Mouse (Mus musculus) lung, postnatal 0 days (tissue): ENCODE measurements around the gene Cggbp1. TPM values are rescaled to one million over a fixed set of nuclear protein-coding genes. Genes with fewer than 3 reads are reported as not detected.
A peak's percentile ranks its signal among the peaks of the same experiment; 100 is the strongest.

ENCODE experiments used
- ATAC-seq: fragments of 200-750 bp; cut with Nextera tagmentation; 2 replicates; pipeline ENCODE4 v1.8.0; 2017; ENCODE audit warnings: moderate library complexity
- DNase-seq: peaks from one replicate; pipeline ENCODE4 v3.0.0-alpha.2; 2016; ENCODE audit warnings: low spot score
- H3K27ac ChIP-seq: fragments of 300-500 bp; sonication (generic); 2 replicates; pipeline ENCODE4 v1.5.1; 2014; ENCODE audit warnings: antibody characterized with exemption, mild to moderate bottlenecking, low read length, mixed read lengths
- H3K27me3 ChIP-seq: fragments of 300-500 bp; sonication (generic); replicated peaks from 2 replicates; pipeline ENCODE4 v1.6.1; 2014; ENCODE audit warnings: low read length, mixed read lengths; ENCODE audit not compliant: insufficient read depth
- H3K36me3 ChIP-seq: fragments of 300-500 bp; sonication (generic); 2 replicates; pipeline ENCODE4 v1.6.1; 2014; ENCODE audit warnings: low read length, mixed read lengths; ENCODE audit not compliant: insufficient read depth
- H3K4me1 ChIP-seq: fragments of 300-500 bp; sonication (generic); 2 replicates; pipeline ENCODE4 v1.6.1; 2014; ENCODE audit warnings: antibody characterized with exemption, low read depth, low read length, mixed read lengths; ENCODE audit not compliant: insufficient read depth
- H3K4me2 ChIP-seq: fragments of 300-500 bp; sonication (generic); replicated peaks from 2 replicates; pipeline ENCODE4 v1.6.1; 2014; ENCODE audit warnings: low read depth, mild to moderate bottlenecking, low read length, moderate library complexity, mixed read lengths
- H3K4me3 ChIP-seq: fragments of 300-500 bp; sonication (generic); 2 replicates; pipeline ENCODE4 v1.5.1; 2014; ENCODE audit warnings: low read depth, low read length
- H3K9ac ChIP-seq: fragments of 300-500 bp; sonication (generic); replicated peaks from 2 replicates; pipeline ENCODE4 v1.6.1; 2014; ENCODE audit warnings: low read depth, mild to moderate bottlenecking
- H3K9me3 ChIP-seq: fragments of 300-500 bp; sonication (generic); 2 replicates; pipeline ENCODE4 v1.6.1; 2016; ENCODE audit warnings: low read length, mixed read lengths
- CTCF ChIP-seq: IDR thresholded peaks from 2 replicates; pipeline ENCODE4 v1.5.1; 2016; ENCODE audit warnings: antibody characterized with exemption, mild to moderate bottlenecking
- EP300 ChIP-seq: IDR thresholded peaks from 2 replicates; pipeline ENCODE4 v1.6.1; 2016; ENCODE audit warnings: antibody characterized with exemption, mild to moderate bottlenecking, control low read depth
- WGBS: fragments of 180-500 bp; shearing (Covaris S2); extraction: QIAGEN DNeasy Blood & Tissue Kit; methylation state at CpG from one replicate; pipeline ENCODE4 v1.1.7; 2014; 5-methylcytosine and 5-hydroxymethylcytosine counted together
- polyA plus RNA-seq: library from polyadenylated mRNA; unstranded; fragments of >200 nt; fragmentation: Nextera tagmentation; extraction: Ambion mirVana; gene quantifications from 2 replicates; pipeline ENCODE4 v1.2.1, GENCODE M21; 2015

Cggbp1 gene
- polyA plus RNA-seq, 1 experiment from 2014 or later: 45.8 TPM

DNA sequence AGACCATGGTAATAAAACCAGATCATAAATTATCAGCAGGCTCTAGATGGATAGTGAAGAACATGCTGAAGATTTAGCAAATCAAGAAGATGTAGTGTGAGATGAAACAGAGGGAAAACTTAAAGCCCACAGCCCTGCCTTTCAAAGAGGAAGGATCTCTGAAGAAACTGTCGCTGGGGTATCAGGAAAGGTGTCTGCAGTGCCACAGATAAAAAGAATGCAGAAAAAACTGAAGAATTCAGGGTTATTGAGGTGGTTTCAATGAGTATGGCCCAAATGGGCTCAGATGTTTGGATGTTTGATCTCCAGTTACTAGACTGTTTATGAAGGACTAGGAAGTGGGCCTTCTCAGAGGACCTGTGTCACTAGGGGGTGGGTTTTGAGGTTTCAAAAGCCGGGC is 17.8 kb downstream of the Cggbp1 start:
- Histone ChIP-seq H3K36me3 (no peaks in the 10 kb centered on the region), H3K4me2 (no peak overlapping the region), H3K4me3 (no peak overlapping the region), H3K27ac (no peak overlapping the region), H3K27me3 (no peaks in the 10 kb centered on the region), H3K4me1 (no peaks in the 10 kb centered on the region), H3K9ac (no peak overlapping the region), H3K9me3 (no peaks in the 10 kb centered on the region)
- DNase-seq (no peak), ATAC-seq (no peak)
- TF ChIP-seq CTCF (no peak), EP300 (no peak)
- WGBS: 65% methylated on average over 2 of the region's 2 CpGs

DNA sequence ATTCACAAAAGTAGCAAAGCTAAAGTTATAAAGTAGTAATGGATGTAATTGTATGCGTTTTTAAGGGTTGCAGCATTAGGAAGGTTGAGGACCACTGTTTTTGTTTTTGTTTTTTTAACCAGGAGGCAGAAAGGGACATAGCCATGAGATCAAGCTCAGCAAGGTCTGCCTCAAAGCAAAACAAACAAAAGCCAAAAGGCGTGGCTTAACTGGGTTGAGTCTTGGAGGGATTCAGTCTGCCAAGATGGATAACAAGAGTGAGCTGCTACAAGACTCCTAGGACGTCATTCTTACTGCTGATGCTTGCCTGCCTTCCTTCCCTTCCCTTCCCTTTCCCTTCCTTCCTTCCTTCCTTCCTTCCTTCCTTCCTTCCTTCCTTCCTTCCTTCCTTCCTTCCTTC is 20.5 kb downstream of the Cggbp1 start:
- Histone ChIP-seq H3K4me3 (no peak overlapping the region), H3K9me3 (no peaks in the 10 kb centered on the region), H3K27me3 (no peaks in the 10 kb centered on the region), H3K4me1 (no peaks in the 10 kb centered on the region), H3K9ac (no peak overlapping the region), H3K27ac (no peak overlapping the region), H3K36me3 (no peaks in the 10 kb centered on the region), H3K4me2 (no peak overlapping the region)
- peak; percentile 73 for DNase-seq
- 23% methylated on average over 3 of the region's 3 CpGs for WGBS
- no peak for TF ChIP-seq EP300
- no peak for TF ChIP-seq CTCF
- ATAC-seq: no peak

DNA sequence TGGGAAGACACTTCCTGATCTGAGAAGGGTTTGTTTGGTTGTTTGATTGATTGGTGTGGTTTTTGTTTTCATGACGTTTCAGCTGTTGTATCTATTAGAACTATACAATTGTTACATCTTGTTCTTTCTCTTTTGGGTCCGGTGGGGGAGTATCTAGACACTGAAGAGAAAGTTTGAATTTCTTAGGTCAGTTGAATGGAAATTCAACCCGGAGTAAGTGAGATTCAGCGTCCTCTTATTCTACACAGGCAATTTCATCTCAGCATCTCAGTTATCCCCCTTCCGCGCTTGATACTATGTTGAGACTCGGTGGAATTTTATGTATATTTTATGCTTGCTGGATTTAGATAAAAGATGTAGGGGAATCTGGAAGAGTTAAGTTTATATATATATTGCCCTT is 21.0 kb downstream of the Cggbp1 start:
- H3K4me2 ChIP-seq: peak overlapping the region; percentile 60
- peak overlapping the region; percentile 91 for H3K4me3 ChIP-seq
- H3K36me3 ChIP-seq: no peaks in the 10 kb centered on the region
- H3K9ac ChIP-seq: no peak overlapping the region; the same call in 1 of the 2 replicates
- ATAC-seq: no peak
- 5% methylated on average over 7 of the region's 7 CpGs for WGBS
- peak overlapping the region; percentile 55; the same call in 1 of the 2 replicates for H3K27ac ChIP-seq
- DNase-seq: peak; percentile 43
- H3K27me3 ChIP-seq: no peaks in the 10 kb centered on the region
- no peaks in the 10 kb centered on the region for H3K9me3 ChIP-seq
- no peaks in the 10 kb centered on the region for H3K4me1 ChIP-seq
- TF ChIP-seq EP300 (no peak), CTCF (no peak)

DNA sequence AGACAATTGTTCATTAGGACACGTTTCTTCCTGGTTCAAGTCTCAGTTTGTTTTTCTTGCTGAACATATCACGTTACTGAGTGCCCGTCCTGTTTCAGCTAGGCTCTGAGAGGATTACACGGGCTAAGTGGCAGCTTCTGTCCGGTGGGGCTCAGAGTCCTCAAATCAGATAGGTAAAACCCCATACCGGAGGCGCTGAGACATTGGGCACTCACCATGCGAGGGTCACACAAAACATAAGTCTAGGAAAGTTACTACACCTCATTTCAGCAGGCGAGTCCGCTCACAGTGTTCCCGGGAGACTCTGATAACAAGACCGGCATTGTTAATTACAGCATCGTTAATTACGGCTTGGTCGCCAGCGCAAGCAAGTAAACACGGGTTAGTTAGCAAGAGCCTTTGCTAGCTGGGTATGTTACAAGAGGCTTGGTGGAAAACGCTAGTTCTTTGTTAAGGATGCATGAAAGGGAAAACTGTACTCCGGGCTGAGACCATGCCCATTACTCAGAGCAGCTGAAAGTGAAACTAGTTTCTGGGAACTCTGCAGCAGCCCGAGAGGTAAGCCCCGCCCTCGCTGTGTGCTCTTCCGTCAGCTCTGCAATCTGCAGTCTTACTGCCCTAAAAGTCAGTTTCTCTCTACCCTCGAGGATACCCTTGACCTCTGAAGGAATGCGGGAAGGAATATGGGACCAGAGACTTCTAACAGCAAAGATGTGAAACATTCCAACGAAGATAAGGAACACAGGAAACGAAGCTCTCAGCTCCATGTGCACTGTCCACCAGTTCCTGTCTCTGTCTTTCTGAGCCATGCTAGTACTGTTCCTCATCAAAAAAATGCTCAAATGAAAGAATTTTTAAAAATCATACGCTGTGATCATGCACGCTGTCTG is 21.9 kb downstream of the Cggbp1 start:
- Histone ChIP-seq H3K4me1 (no peaks in the 10 kb centered on the region), H3K27me3 (no peaks in the 10 kb centered on the region), H3K27ac (peak overlapping the region; percentile 96), H3K36me3 (no peaks in the 10 kb centered on the region), H3K4me2 (peak overlapping the region; percentile 60), H3K9me3 (no peaks in the 10 kb centered on the region), H3K4me3 (peak overlapping the region; percentile 91), H3K9ac (peak overlapping the region; percentile 79)
- ATAC-seq (peak; percentile 94), DNase-seq (peak; percentile 94)
- under 1% methylated on average over 29 of the region's 29 CpGs for WGBS
- TF ChIP-seq CTCF: no peak
- 0 out of 2 replicates have a peak, but pooled peaks have one; percentile 25 for TF ChIP-seq EP300

DNA sequence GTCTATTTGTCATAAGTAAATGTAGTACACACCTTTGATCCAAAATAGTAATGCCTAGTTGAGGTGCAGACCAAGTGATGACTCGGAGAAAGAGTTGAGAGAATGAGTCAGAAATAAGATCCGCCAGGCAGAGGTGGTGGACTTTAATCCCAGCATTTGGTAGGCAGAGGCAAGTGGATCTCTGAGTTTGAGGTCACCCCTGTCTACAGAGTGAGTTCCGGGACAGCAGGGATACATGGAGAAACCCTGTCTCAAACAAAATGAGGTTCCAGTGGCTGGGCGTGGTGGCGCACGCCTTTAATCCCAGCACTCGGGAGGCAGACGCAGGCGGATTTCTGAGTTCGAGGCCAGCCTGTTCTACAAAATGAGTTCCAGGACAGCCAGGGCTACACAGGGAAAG is 23.6 kb downstream of the Cggbp1 start:
- DNase-seq (no peak), ATAC-seq (no peak)
- Histone ChIP-seq H3K36me3 (no peaks in the 10 kb centered on the region), H3K9ac (no peak overlapping the region), H3K27ac (no peak overlapping the region), H3K27me3 (no peaks in the 10 kb centered on the region), H3K9me3 (no peaks in the 10 kb centered on the region), H3K4me3 (no peak overlapping the region), H3K4me1 (no peaks in the 10 kb centered on the region), H3K4me2 (no peak overlapping the region)
- WGBS: 97% methylated on average over 10 of the region's 10 CpGs
- TF ChIP-seq CTCF (no peak), EP300 (no peak)

DNA sequence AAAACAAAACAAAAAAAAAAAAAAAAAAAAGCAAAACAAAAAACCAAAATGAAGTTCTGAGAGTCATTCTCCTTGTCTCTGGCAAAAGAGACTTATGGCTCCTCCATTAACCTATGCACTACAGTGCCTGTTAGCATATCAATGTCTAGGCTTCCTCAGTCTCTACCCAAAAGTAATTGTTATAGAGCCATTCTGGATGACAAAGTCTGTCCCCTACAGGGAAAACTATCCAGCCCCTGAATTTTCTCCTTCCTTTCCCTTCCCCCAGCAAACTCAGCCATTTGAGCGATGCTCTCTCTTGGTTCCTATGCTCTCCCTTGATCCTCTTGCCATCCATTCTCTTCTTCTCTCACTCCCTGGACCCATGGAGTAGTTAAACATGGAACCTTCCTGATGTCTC is 24.0 kb downstream of the Cggbp1 start:
- no peaks in the 10 kb centered on the region for H3K9me3 ChIP-seq
- no peak for DNase-seq
- no peaks in the 10 kb centered on the region for H3K36me3 ChIP-seq
- no peaks in the 10 kb centered on the region for H3K4me1 ChIP-seq
- no peak overlapping the region for H3K9ac ChIP-seq
- H3K27ac ChIP-seq: no peak overlapping the region
- no peak overlapping the region for H3K4me3 ChIP-seq
- no peaks in the 10 kb centered on the region for H3K27me3 ChIP-seq
- H3K4me2 ChIP-seq: no peak overlapping the region
- TF ChIP-seq EP300 (no peak), CTCF (no peak)
- no peak for ATAC-seq
- WGBS: 89% methylated on average over 1 of the region's 1 CpGs
